Mouse (Mus musculus) liver, postnatal 0 days (tissue): ENCODE results near the gene Gm48551. TPM values are rescaled to one million over a fixed set of nuclear protein-coding genes. Genes with fewer than 3 reads are reported as not detected.

Source experiments
- ATAC-seq: fragments of 200-750 bp; cut with Nextera tagmentation; 2 replicates; pipeline ENCODE4 v1.8.0; 2017; ENCODE audit warnings: mild to moderate bottlenecking, moderate library complexity
- DNase-seq: peaks from one replicate; pipeline ENCODE4 v3.0.0-alpha.2; 2016
- H3K27ac ChIP-seq: fragments of 300-500 bp; sonication (generic); 2 replicates; pipeline ENCODE4 v1.5.1; 2014; ENCODE audit warnings: antibody characterized with exemption, moderate library complexity, mild to moderate bottlenecking, low read depth
- H3K27me3 ChIP-seq: fragments of 300-500 bp; sonication (generic); 2 replicates; pipeline ENCODE4 v1.6.1; 2014; ENCODE audit warnings: low read length, control low read depth, mixed read lengths; ENCODE audit not compliant: insufficient read depth
- H3K36me3 ChIP-seq: fragments of 300-500 bp; sonication (generic); replicated peaks from 2 replicates; pipeline ENCODE4 v1.6.1; 2014; ENCODE audit warnings: mild to moderate bottlenecking, control low read depth, low read length, moderate library complexity, mixed read lengths; ENCODE audit not compliant: insufficient read depth
- H3K4me1 ChIP-seq: fragments of 300-500 bp; sonication (generic); 2 replicates; pipeline ENCODE4 v1.6.1; 2014; ENCODE audit warnings: antibody characterized with exemption, mild to moderate bottlenecking, control low read depth; ENCODE audit not compliant: insufficient read depth
- H3K4me2 ChIP-seq: fragments of 300-500 bp; sonication (generic); 2 replicates; pipeline ENCODE4 v1.6.1; 2014; ENCODE audit warnings: low read depth, mild to moderate bottlenecking, low read length, moderate library complexity, mixed read lengths
- H3K4me3 ChIP-seq: fragments of 300-500 bp; sonication (generic); 2 replicates; pipeline ENCODE4 v1.5.1; 2014; ENCODE audit warnings: low read depth, low read length
- H3K9ac ChIP-seq: fragments of 300-500 bp; sonication (generic); replicated peaks from 2 replicates; pipeline ENCODE4 v1.6.1; 2014; ENCODE audit warnings: mild to moderate bottlenecking, moderate library complexity
- H3K9me3 ChIP-seq: fragments of 300-500 bp; sonication (generic); 2 replicates; pipeline ENCODE4 v1.6.1; 2016; ENCODE audit warnings: mild to moderate bottlenecking, control low read depth, low read length, mixed read lengths
- CTCF ChIP-seq: sonication (generic); IDR thresholded peaks from 2 replicates; pipeline ENCODE4 v1.5.1; 2016; ENCODE audit warnings: antibody characterized with exemption, low read depth
- EP300 ChIP-seq: IDR thresholded peaks from 2 replicates; pipeline ENCODE4 v1.6.1; 2016; ENCODE audit warnings: antibody characterized with exemption, low read depth, mild to moderate bottlenecking
- WGBS: fragments of 180-500 bp; shearing (Covaris S2); extraction: QIAGEN DNeasy Blood & Tissue Kit; methylation state at CpG from one replicate; pipeline ENCODE4 v1.1.7; 2014; ENCODE audit not compliant: insufficient replicate concordance; 5-methylcytosine and 5-hydroxymethylcytosine counted together
- polyA plus RNA-seq: library from polyadenylated mRNA; unstranded; fragments of >200 nt; fragmentation: Nextera tagmentation; extraction: Ambion mirVana; gene quantifications from 2 replicates; pipeline ENCODE4 v1.2.1, GENCODE M21; 2015

Gm48551 gene
- polyA plus RNA-seq, 1 experiment from 2014 or later = 0.70 TPM

DNA sequence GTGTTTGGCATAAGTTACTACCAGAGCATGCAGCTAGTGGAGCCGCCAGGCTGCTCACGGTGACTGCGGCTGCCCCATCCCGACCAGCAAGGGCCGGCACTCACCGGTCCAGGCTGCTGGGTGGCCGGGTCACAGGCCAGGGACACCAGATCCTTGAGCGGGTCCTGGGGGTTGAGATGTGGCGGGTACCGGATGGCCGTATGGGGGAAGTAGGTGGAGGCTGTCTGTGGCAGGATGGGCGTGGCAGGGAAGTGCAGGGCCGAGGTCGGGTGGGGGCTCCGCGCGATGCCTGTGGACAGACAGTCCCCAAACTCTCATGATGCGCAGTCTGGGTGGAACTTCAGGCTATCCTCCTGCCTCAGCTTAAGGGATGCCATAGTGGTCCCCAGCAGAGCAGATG lies 20.5 kb downstream of the Gm48551 start:
- Histone ChIP-seq H3K4me1 (peaks cover 40% of the 10 kb centered on the region), H3K4me3 (no peak overlapping the region), H3K9me3 (no peaks in the 10 kb centered on the region), H3K9ac (no peak overlapping the region), H3K27me3 (peaks cover 4% of the 10 kb centered on the region; the same call in 1 of the 2 replicates), H3K36me3 (peaks cover 24% of the 10 kb centered on the region), H3K4me2 (peak overlapping the region; percentile 40), H3K27ac (peak overlapping the region; percentile 39)
- TF ChIP-seq CTCF (no peak), EP300 (no peak)
- ATAC-seq = no peak
- no peak for DNase-seq
- WGBS = 32% methylated on average over 17 of the region's 18 CpGs

GRCm38 (mm10) chr10:81405588-81406201 lies 21.4 kb downstream of the Gm48551 start:
- peak; percentile 78 for DNase-seq
- H3K9me3 ChIP-seq = no peaks in the 10 kb centered on the region
- TF ChIP-seq CTCF = peak; percentile 84
- no peak for TF ChIP-seq EP300
- H3K4me2 ChIP-seq = no peak overlapping the region
- peaks cover 48% of the 10 kb centered on the region for H3K4me1 ChIP-seq
- peaks cover 15% of the 10 kb centered on the region; the same call in 1 of the 2 replicates for H3K36me3 ChIP-seq
- ATAC-seq = no peak
- WGBS = 47% methylated on average over 13 of the region's 13 CpGs
- no peak overlapping the region for H3K9ac ChIP-seq
- no peak overlapping the region for H3K4me3 ChIP-seq
- 0 out of 2 replicates have a peak overlapping the region, but pooled peaks have one; percentile 39 for H3K27ac ChIP-seq
- H3K27me3 ChIP-seq = peaks cover 4% of the 10 kb centered on the region; the same call in 1 of the 2 replicates

DNA sequence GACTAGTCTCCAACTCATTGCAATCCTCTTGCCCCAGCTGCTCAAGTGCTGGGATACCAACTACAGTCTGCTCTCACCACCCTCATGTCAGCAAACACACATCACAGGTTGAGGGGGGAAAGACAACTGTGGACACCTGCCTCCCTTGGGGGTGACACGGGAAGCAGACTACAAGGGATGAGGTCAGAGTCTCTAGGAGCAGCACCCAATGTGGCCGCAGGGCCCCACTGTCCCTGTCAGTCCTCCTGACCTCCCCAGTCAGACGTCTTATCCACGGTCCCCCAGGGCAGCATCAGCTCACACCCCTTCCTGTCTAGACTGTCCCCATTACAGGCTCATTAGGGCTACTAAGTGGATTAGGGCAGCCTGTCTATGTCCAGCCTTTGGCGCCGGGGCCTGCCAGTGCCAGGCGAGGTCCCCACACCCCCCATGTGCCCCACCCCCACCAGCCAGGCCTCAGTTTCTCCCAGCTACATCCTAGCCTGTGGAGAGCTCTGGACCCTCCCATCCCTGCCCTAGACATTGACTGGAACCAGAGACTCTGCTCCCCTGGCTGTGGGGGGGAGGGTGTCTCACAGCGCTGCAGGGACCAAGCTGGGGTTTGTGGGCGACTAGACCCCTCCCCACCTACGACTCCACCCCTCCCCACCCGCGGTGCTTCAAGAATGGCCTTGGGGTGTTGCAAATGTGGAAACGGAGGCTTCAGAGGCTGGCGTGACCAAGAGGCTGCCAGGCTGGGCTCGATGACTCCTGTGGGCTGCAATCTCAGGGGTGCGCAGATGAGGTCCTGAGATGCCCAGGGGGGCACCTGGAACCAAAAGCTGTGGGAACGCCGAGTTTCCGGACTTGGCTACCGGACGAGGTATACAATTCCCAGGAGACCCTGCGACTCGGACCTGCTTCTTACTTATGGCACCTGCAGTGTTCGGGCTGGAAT lies 22.5 kb downstream of the Gm48551 start:
- WGBS = 34% methylated on average over 24 of the region's 24 CpGs
- no peak for TF ChIP-seq EP300
- TF ChIP-seq CTCF = no peak
- no peaks in the 10 kb centered on the region for H3K9me3 ChIP-seq
- peak overlapping the region; percentile 2; the same call in 1 of the 2 replicates for H3K27ac ChIP-seq
- H3K4me2 ChIP-seq = peak overlapping the region; percentile 65
- DNase-seq = no peak
- no peak for ATAC-seq
- peak overlapping the region; percentile 34 for H3K4me3 ChIP-seq
- no peak overlapping the region; the same call in 1 of the 2 replicates for H3K9ac ChIP-seq
- peaks cover 52% of the 10 kb centered on the region for H3K4me1 ChIP-seq
- H3K27me3 ChIP-seq = peaks cover 4% of the 10 kb centered on the region; the same call in 1 of the 2 replicates
- H3K36me3 ChIP-seq = peaks cover 13% of the 10 kb centered on the region; the same call in 1 of the 2 replicates

- peak overlapping the region; percentile 64 for H3K27ac ChIP-seq
- H3K4me3 ChIP-seq = peak overlapping the region; percentile 34
- H3K4me1 ChIP-seq = peaks cover 56% of the 10 kb centered on the region
- DNase-seq (peak; percentile 83), ATAC-seq (peak; percentile 51)
- no peaks in the 10 kb centered on the region for H3K9me3 ChIP-seq
- H3K9ac ChIP-seq = no peak overlapping the region; the same call in none of the 2 replicates
- 20% methylated on average over 31 of the region's 31 CpGs for WGBS
- TF ChIP-seq CTCF (peak; percentile 18; the same call in 1 of the 2 replicates), EP300 (no peak)
- H3K4me2 ChIP-seq = peak overlapping the region; percentile 65
- peaks cover 13% of the 10 kb centered on the region; the same call in 1 of the 2 replicates for H3K36me3 ChIP-seq
- peaks cover 4% of the 10 kb centered on the region; the same call in 1 of the 2 replicates for H3K27me3 ChIP-seq
Measured at GRCm38 (mm10) chr10:81407539-81408423, 23.5 kb downstream of the Gm48551 start.

DNA sequence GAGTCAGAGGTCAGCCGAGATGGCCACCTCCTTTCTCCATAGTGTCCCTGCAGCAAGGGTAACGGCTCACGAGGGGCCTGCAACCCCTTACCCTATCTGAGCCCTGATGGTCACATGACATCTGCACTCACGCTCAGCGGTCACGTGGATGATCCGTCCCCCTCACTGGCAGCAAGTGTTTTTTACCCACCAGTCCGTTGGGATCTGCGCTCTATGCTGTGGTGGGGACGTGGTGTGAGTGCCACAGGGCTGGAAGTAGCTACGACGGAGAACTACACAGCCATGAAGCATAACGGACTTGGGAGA lies 24.1 kb downstream of the Gm48551 start:
- peaks cover 13% of the 10 kb centered on the region; the same call in 1 of the 2 replicates for H3K36me3 ChIP-seq
- H3K4me2 ChIP-seq = peak overlapping the region; percentile 45
- TF ChIP-seq CTCF = no peak
- TF ChIP-seq EP300 = no peak
- ATAC-seq = peak; percentile 0; the same call in 1 of the 2 replicates
- peak overlapping the region; percentile 64 for H3K27ac ChIP-seq
- H3K9ac ChIP-seq = no peak overlapping the region; the same call in 1 of the 2 replicates
- DNase-seq = no peak
- no peak overlapping the region for H3K4me3 ChIP-seq
- peaks cover 4% of the 10 kb centered on the region; the same call in 1 of the 2 replicates for H3K27me3 ChIP-seq
- 39% methylated on average over 13 of the region's 13 CpGs for WGBS
- peaks cover 62% of the 10 kb centered on the region for H3K4me1 ChIP-seq
- H3K9me3 ChIP-seq = no peaks in the 10 kb centered on the region
